Mouse (Mus musculus) stomach, embryonic 14.5 days (tissue): ENCODE results near the gene Cr2. TPM values are rescaled to one million over a fixed set of nuclear protein-coding genes. Genes with fewer than 3 reads are reported as not detected.

ENCODE experiments used
- ATAC-seq: fragments of 200-750 bp; cut with Nextera tagmentation; 2 replicates; pipeline ENCODE4 v1.8.0; 2017; ENCODE audit warnings: low read depth, moderate TSS enrichment; ENCODE audit not compliant: insufficient number of reproducible peaks, insufficient read depth, low FRiP score
- H3K27ac ChIP-seq: fragments of 300-500 bp; sonication (generic); 2 replicates; pipeline ENCODE4 v1.5.1; 2014; ENCODE audit warnings: mild to moderate bottlenecking, low read length, moderate library complexity, mixed read lengths
- H3K27me3 ChIP-seq: fragments of 300-500 bp; sonication (generic); 2 replicates; pipeline ENCODE4 v1.6.1; 2014; ENCODE audit warnings: low read length, control low read depth, mixed read lengths; ENCODE audit not compliant: control insufficient read depth, insufficient read depth
- H3K36me3 ChIP-seq: fragments of 300-500 bp; sonication (generic); 2 replicates; pipeline ENCODE4 v1.6.1; 2014; ENCODE audit warnings: mild to moderate bottlenecking, control low read depth, low read length, moderate library complexity, mixed read lengths; ENCODE audit not compliant: control insufficient read depth, insufficient read depth
- H3K4me1 ChIP-seq: fragments of 300-500 bp; sonication (generic); 2 replicates; pipeline ENCODE4 v1.6.1; 2014; ENCODE audit warnings: low read length, control low read depth, mixed read lengths; ENCODE audit not compliant: control insufficient read depth, insufficient read depth
- H3K4me2 ChIP-seq: fragments of 300-500 bp; sonication (generic); replicated peaks from 2 replicates; pipeline ENCODE4 v1.6.1; 2014; ENCODE audit warnings: low read depth, low read length, control low read depth
- H3K4me3 ChIP-seq: fragments of 300-500 bp; sonication (generic); 2 replicates; pipeline ENCODE4 v1.5.1; 2014; ENCODE audit warnings: low read depth, low read length, control low read depth
- H3K9ac ChIP-seq: fragments of 300-500 bp; sonication (generic); replicated peaks from 2 replicates; pipeline ENCODE4 v1.6.1; 2014; ENCODE audit warnings: low read depth, mild to moderate bottlenecking, control low read depth, low read length, moderate library complexity, mixed read lengths
- H3K9me3 ChIP-seq: fragments of 300-500 bp; sonication (generic); 2 replicates; pipeline ENCODE4 v1.6.1; 2016; ENCODE audit warnings: low read depth, low read length, control low read depth; ENCODE audit not compliant: control insufficient read depth
- WGBS: fragments of 180-500 bp; shearing (Covaris S2); extraction: QIAGEN DNeasy Blood & Tissue Kit; methylation state at CpG from one replicate; pipeline ENCODE4 v1.1.7; 2014; 5-methylcytosine and 5-hydroxymethylcytosine counted together
- polyA plus RNA-seq: library from polyadenylated mRNA; unstranded; fragments of >200 nt; fragmentation: Nextera tagmentation; extraction: Ambion mirVana; gene quantifications from 2 replicates; pipeline ENCODE4 v1.2.1, GENCODE M21; 2014

Cr2 gene
- polyA plus RNA-seq, 1 experiment from 2014 or later, result 0.07 TPM

DNA sequence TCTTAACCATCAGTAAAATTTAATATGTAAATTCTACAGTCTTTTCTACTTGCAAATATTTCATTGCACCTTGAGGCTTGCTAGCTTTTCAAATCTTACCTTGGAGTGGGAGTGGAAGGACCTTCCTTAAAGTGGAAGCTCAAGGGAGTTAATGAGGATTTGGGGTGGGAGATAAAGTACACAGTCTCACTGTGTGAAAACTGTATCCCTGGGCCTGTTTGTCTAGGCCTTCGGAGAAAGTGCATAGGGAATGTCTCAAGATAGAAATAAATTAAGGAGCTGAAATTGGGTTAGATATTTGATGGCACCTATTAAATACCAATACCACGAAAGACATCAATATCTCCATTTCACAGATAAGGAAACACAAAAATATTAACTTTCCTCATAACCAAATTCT lies 46.0 kb downstream of the Cr2 start:
- Histone ChIP-seq H3K9me3 (no peaks in the 10 kb centered on the region), H3K4me3 (peak overlapping the region; percentile 60), H3K27ac (peak overlapping the region; percentile 98; the same call in 1 of the 2 replicates), H3K4me2 (peak overlapping the region; percentile 65), H3K4me1 (no peaks in the 10 kb centered on the region), H3K27me3 (no peaks in the 10 kb centered on the region), H3K36me3 (peaks cover 4% of the 10 kb centered on the region), H3K9ac (peak overlapping the region; percentile 88; the same call in 1 of the 2 replicates)
- WGBS, result 21% methylated on average over 2 of the region's 2 CpGs
- no peak for ATAC-seq

GRCm38 (mm10) chr1:195129867-195130266 lies 46.6 kb downstream of the Cr2 start:
- H3K4me3 ChIP-seq, result no peak overlapping the region
- no peak overlapping the region for H3K9ac ChIP-seq
- no peak for ATAC-seq
- no peaks in the 10 kb centered on the region for H3K27me3 ChIP-seq
- H3K9me3 ChIP-seq, result no peaks in the 10 kb centered on the region
- H3K4me1 ChIP-seq, result no peaks in the 10 kb centered on the region
- no peak overlapping the region for H3K27ac ChIP-seq
- peak overlapping the region; percentile 20; the same call in 1 of the 2 replicates for H3K4me2 ChIP-seq
- peaks cover 6% of the 10 kb centered on the region for H3K36me3 ChIP-seq
- WGBS, result 77% methylated on average over 1 of the region's 1 CpGs

DNA sequence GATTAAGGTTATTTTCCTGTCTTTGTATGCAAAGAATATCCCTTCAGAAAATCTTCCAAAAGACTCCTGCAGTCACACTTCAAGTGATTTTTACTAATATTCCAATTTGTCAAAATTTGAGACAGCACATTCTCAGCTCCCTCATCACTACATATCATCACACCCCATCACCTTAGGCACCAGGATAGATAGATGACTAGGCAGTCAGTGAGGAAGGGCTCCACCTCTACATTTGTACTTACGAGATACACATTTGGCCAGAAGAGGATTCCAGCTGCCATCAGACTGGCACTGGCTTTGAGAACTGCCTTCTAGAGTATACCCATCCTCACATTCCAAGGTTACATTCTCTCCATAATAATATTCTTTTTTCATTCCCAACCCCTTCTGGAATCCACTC lies 62.1 kb downstream of the Cr2 start:
- Histone ChIP-seq H3K4me2 (no peak overlapping the region), H3K36me3 (peaks cover 25% of the 10 kb centered on the region), H3K9ac (no peak overlapping the region), H3K9me3 (no peaks in the 10 kb centered on the region), H3K27ac (no peak overlapping the region), H3K4me3 (no peak overlapping the region), H3K4me1 (no peaks in the 10 kb centered on the region), H3K27me3 (no peaks in the 10 kb centered on the region)
- 95% methylated on average over 1 of the region's 1 CpGs for WGBS
- ATAC-seq, result peak; percentile 65; the same call in 1 of the 2 replicates

- H3K4me3 ChIP-seq, result no peak overlapping the region
- no peak overlapping the region for H3K9ac ChIP-seq
- peak; percentile 28; the same call in 1 of the 2 replicates for ATAC-seq
- H3K27ac ChIP-seq, result no peak overlapping the region
- peaks cover 25% of the 10 kb centered on the region for H3K36me3 ChIP-seq
- no peak overlapping the region for H3K4me2 ChIP-seq
- no peaks in the 10 kb centered on the region for H3K27me3 ChIP-seq
- 90% methylated on average over 4 of the region's 4 CpGs for WGBS
- H3K4me1 ChIP-seq, result no peaks in the 10 kb centered on the region
- no peaks in the 10 kb centered on the region for H3K9me3 ChIP-seq
Measured at GRCm38 (mm10) chr1:195113621-195114020, 62.9 kb downstream of the Cr2 start.

DNA sequence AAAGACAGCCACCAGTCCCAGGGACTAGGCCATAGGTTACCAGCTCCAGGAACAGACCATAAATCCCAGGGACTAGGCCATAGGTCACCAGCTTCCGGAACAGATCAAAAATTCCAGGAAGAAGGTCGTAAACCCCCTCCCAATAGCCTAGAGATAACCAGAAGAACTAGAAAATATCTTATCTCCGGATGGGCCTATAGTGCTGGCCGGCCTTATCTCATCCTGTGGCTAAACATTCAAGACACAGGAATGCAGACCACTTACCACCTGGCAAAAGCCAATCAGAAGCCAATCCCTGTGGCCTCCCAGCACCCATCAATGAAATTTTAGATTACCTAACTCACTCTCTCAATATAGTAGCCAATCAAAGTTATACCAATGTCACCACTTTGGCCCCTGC lies 75.8 kb downstream of the Cr2 start:
- WGBS, result 31% methylated on average over 4 of the region's 4 CpGs
- Histone ChIP-seq H3K27ac (no peak overlapping the region), H3K4me2 (no peak overlapping the region), H3K9ac (no peak overlapping the region), H3K9me3 (no peaks in the 10 kb centered on the region), H3K4me3 (no peak overlapping the region), H3K36me3 (peaks cover 7% of the 10 kb centered on the region; the same call in 1 of the 2 replicates), H3K4me1 (no peaks in the 10 kb centered on the region), H3K27me3 (no peaks in the 10 kb centered on the region)
- no peak for ATAC-seq

GRCm38 (mm10) chr1:195098004-195098403 lies 78.5 kb downstream of the Cr2 start:
- no peaks in the 10 kb centered on the region for H3K4me1 ChIP-seq
- no peak for ATAC-seq
- 90% methylated on average over 1 of the region's 1 CpGs for WGBS

DNA sequence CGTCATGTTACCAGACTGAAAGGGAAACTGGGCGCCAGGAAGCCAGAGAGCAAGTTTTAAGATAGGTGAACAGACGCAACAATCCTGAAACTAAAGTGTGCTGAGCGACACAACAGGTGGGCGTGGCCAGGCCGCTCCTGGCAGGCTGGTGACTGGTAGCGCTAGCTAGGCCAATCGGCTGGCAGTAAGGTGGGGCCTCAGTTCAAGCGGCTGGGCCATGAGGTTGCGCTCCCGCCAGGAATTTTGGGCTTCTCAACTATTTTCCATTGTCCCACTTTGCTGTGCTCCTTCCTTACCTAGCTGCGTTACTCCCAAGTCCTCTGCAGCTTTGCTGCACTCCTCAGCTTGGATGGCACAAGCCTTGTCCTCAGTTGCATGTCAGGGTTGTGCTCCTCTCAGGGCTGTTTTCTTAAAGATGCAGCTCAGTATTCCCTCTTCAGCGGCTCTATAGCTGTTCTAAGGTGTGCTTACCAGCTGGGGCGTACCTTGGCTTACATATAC lies 84.2 kb downstream of the Cr2 start, which contains the start of gene Cd46:
Cd46 (minus strand) TSS at position 30 of the 501 bp plus-strand sequence.
- H3K27ac ChIP-seq, result no peak within 1 kb of the TSS
- no peaks in the 10 kb centered on the region for H3K27me3 ChIP-seq
- H3K9me3 ChIP-seq, result no peaks in the 10 kb centered on the region
- peak within 1 kb of the TSS; percentile 31 for H3K4me3 ChIP-seq
- H3K9ac ChIP-seq, result no peak within 1 kb of the TSS; the same call in 1 of the 2 replicates
- WGBS, result 2% methylated on average over 14 of the region's 14 CpGs
- peak; percentile 97 for ATAC-seq
- peaks cover 3% of the 10 kb centered on the region; the same call in 1 of the 2 replicates for H3K4me1 ChIP-seq
- H3K4me2 ChIP-seq, result peak within 1 kb of the TSS; percentile 45
- no peaks in the 10 kb centered on the region; the same call in 1 of the 2 replicates for H3K36me3 ChIP-seq

More at GRCm38 (mm10) chr1:195098004-195098403, 78.5 kb downstream of the Cr2 start:
- Histone ChIP-seq H3K9ac (no peak overlapping the region), H3K4me2 (no peak overlapping the region), H3K4me3 (no peak overlapping the region), H3K27ac (no peak overlapping the region), H3K9me3 (no peaks in the 10 kb centered on the region), H3K36me3 (peaks cover 3% of the 10 kb centered on the region; the same call in 1 of the 2 replicates), H3K27me3 (no peaks in the 10 kb centered on the region)

DNA sequence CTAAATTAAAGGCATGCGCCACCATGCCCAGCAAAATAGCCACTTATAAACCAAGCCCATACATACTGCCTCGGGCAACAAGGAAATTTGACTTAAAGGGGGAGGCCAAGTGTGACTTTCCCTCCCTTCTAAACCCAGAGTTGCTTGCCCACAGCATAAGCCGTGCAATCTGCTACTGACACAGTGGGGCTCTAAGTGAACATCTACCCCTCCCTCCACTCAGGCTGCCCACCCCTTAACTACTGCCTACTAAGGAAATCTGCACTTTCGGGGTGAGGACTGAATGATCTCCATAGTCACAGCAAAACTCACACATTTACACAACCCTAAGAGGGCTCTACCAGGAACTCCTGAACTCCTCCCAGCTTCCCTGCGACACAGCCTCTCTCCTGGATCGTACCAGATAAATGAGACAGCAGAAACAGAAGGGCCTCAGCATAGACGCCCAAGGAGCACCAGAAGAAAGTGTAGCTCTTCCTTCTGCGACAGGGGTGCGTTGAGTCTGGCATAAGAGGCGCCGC lies 84.8 kb downstream of the Cr2 start:
- peak; percentile 92 for ATAC-seq
- no peak overlapping the region; the same call in 1 of the 2 replicates for H3K9ac ChIP-seq
- H3K27me3 ChIP-seq, result no peaks in the 10 kb centered on the region
- WGBS, result 15% methylated on average over 11 of the region's 11 CpGs
- peaks cover 3% of the 10 kb centered on the region; the same call in 1 of the 2 replicates for H3K4me1 ChIP-seq
- peak overlapping the region; percentile 31 for H3K4me3 ChIP-seq
- no peaks in the 10 kb centered on the region for H3K9me3 ChIP-seq
- H3K27ac ChIP-seq, result no peak overlapping the region
- peak overlapping the region; percentile 45 for H3K4me2 ChIP-seq
- H3K36me3 ChIP-seq, result no peaks in the 10 kb centered on the region; the same call in 1 of the 2 replicates
